Mouse (Mus musculus) kidney, adult 2 months (tissue): Measurements from ENCODE around the gene Aagab.

ENCODE experiments used
- CTCF ChIP-seq: fragments of 200-500 bp; conservative IDR thresholded peaks from 2 replicates; pipeline ENCODE4 v1.5.1; 2011; ENCODE audit warnings: low read depth, mild to moderate bottlenecking, control low read depth, low read length, moderate library complexity, mixed read lengths; ENCODE audit not compliant: insufficient read depth, insufficient read length
- POLR2A ChIP-seq: fragments of 200-500 bp; IDR thresholded peaks from one replicate; pipeline ENCODE4 v1.6.1; 2011; ENCODE audit warnings: low read depth, low read length, control low read depth

GRCm38 (mm10) chr9:63682301-63682700 lies 79.8 kb downstream of the Aagab start:
- no peak for TF ChIP-seq CTCF
- TF ChIP-seq POLR2A: no peak
